Mouse (Mus musculus) embryonic fibroblast, embryonic 13.5 days (primary cell): ENCODE data around the gene Pole4.

Source experiments
- CTCF ChIP-seq: IDR thresholded peaks from 2 replicates; pipeline ENCODE4 v1.5.1; 2011; ENCODE audit warnings: mild to moderate bottlenecking, control low read depth, low read length, moderate library complexity, borderline replicate concordance; ENCODE audit not compliant: insufficient read depth
- POLR2A ChIP-seq: IDR thresholded peaks from 2 replicates; pipeline ENCODE4 v1.6.1; 2011; ENCODE audit warnings: low read depth, mild to moderate bottlenecking, control low read depth, low read length, moderate library complexity

GRCm38 (mm10) chr6:82707742-82708141 is 2.6 kb upstream of the Pole4 start:
- TF ChIP-seq CTCF (no peak), POLR2A (no peak)
